Mouse (Mus musculus): ENCODE measurements around the gene Osbpl10. TPM values are rescaled to one million over a fixed set of nuclear protein-coding genes. Genes with fewer than 3 reads are reported as not detected.

Gene Osbpl10
- polyA plus RNA-seq, 1 experiment from 2014 or later = 0.11 TPM

DNA sequence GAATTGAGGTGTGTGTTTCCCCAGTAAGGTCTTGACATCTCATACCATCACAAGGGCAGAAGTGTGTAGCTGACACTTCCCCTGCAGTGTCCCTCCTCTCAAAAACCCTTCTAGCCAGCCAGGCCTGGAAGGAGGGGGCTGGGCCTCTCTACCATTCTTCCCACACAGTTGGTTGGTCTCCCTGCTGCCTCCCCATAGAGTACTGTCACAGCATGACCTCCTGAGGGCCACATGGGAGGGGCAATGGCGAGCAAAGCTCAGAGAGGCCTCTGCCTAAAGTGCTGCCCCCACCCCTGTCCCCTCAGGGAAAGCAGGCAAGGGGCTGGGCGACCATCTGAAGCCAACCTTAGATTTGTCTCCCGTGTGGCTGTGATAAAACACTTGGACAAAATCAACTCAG, 251.8 kb downstream of the Osbpl10 start:
- no peaks in the 10 kb centered on the region for H3K9me3 ChIP-seq (replicated peaks; ENCODE audit: control insufficient read depth, low read length)
- H3K27me3 ChIP-seq (ENCODE audit: control insufficient read depth, insufficient read depth, low read depth, low read length) = no peaks in the 10 kb centered on the region
- 32% methylated on average over 3 of the region's 3 CpGs for WGBS (ENCODE audit: insufficient replicate concordance)
- no peak for ATAC-seq (ENCODE audit: low read depth)
- H3K9ac ChIP-seq (ENCODE audit: low read depth, low read length) = no peak overlapping the region
- no peaks in the 10 kb centered on the region for H3K4me1 ChIP-seq (ENCODE audit: control insufficient read depth, low read depth, low read length)
- H3K4me2 ChIP-seq (ENCODE audit: low read depth, low read length) = no peak overlapping the region
- no peak overlapping the region for H3K4me3 ChIP-seq (ENCODE audit: low read depth, low read length)
- H3K27ac ChIP-seq (ENCODE audit: low read length) = no peak overlapping the region
- H3K36me3 ChIP-seq (ENCODE audit: control insufficient read depth, insufficient read depth) = no peaks in the 10 kb centered on the region

DNA sequence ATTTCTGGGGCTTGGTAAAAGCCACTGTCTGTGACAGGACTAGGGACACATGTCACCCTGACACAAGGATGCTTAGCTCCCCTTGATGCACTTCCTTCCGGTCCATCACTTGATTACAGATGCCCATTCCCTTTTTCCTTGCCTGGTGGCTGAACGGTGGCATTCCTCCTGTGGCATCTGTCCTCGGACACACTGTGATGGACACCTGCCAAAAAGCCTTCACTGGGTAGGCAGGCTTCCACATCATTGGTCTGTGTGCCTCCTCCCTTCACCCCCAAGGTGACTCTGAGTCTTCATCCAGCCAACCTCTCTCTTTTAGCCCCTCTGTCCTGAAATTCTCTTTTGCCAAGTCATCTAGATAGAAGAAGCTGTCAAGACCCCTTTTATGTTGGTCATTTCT, 253.1 kb downstream of the Osbpl10 start:
- Histone ChIP-seq H3K4me2 (ENCODE audit: low read depth, low read length) (no peak overlapping the region), H3K27me3 (ENCODE audit: control insufficient read depth, insufficient read depth, low read depth, low read length) (no peaks in the 10 kb centered on the region), H3K9ac (ENCODE audit: low read depth, low read length) (no peak overlapping the region), H3K4me1 (ENCODE audit: control insufficient read depth, low read depth, low read length) (no peaks in the 10 kb centered on the region), H3K36me3 (ENCODE audit: control insufficient read depth, insufficient read depth) (no peaks in the 10 kb centered on the region), H3K4me3 (ENCODE audit: low read depth, low read length) (no peak overlapping the region), H3K27ac (ENCODE audit: low read length) (no peak overlapping the region), H3K9me3 (replicated peaks; ENCODE audit: control insufficient read depth, low read length) (no peaks in the 10 kb centered on the region)
- 85% methylated on average over 3 of the region's 3 CpGs for WGBS (ENCODE audit: insufficient replicate concordance)
- no peak for ATAC-seq (ENCODE audit: low read depth)

- no peaks in the 10 kb centered on the region for H3K27me3 ChIP-seq (ENCODE audit: control insufficient read depth, insufficient read depth, low read depth, low read length)
- no peak overlapping the region for H3K27ac ChIP-seq (ENCODE audit: low read length)
- no peaks in the 10 kb centered on the region for H3K4me1 ChIP-seq (ENCODE audit: control insufficient read depth, low read depth, low read length)
- no peak overlapping the region for H3K4me3 ChIP-seq (ENCODE audit: low read depth, low read length)
- no peaks in the 10 kb centered on the region for H3K9me3 ChIP-seq (replicated peaks; ENCODE audit: control insufficient read depth, low read length)
- no peak overlapping the region for H3K4me2 ChIP-seq (ENCODE audit: low read depth, low read length)
- ATAC-seq (ENCODE audit: low read depth) = no peak
- WGBS (ENCODE audit: insufficient replicate concordance) = 80% methylated on average over 5 of the region's 5 CpGs
- H3K36me3 ChIP-seq (ENCODE audit: control insufficient read depth, insufficient read depth) = no peaks in the 10 kb centered on the region
- H3K9ac ChIP-seq (ENCODE audit: low read depth, low read length) = no peak overlapping the region
Measured at GRCm38 (mm10) chr9:115233721-115234120, 255.4 kb downstream of the Osbpl10 start.

DNA sequence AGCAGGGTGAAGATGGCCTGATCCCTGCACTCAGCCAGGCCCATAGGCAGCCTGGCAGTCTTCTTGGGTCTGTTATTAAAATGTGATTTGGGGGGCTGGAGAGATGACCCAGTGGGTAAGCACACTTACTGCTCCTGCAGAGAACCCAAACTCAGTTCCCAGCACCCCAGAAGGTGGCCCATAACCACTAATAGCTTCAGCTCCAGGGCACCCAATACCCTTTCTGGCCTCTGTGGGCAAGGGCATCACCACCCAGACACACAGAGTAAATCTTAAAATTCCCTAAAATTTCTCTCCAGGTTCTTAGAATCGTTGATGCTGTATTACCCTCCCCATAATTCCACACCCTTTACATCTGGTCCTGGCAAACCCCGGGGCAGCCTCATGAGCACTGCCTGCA, 256.2 kb downstream of the Osbpl10 start:
- Histone ChIP-seq H3K4me2 (ENCODE audit: low read depth, low read length) (no peak overlapping the region), H3K27ac (ENCODE audit: low read length) (no peak overlapping the region), H3K9ac (ENCODE audit: low read depth, low read length) (no peak overlapping the region), H3K36me3 (ENCODE audit: control insufficient read depth, insufficient read depth) (no peaks in the 10 kb centered on the region), H3K4me1 (ENCODE audit: control insufficient read depth, low read depth, low read length) (no peaks in the 10 kb centered on the region), H3K9me3 (replicated peaks; ENCODE audit: control insufficient read depth, low read length) (no peaks in the 10 kb centered on the region), H3K4me3 (ENCODE audit: low read depth, low read length) (no peak overlapping the region), H3K27me3 (ENCODE audit: control insufficient read depth, insufficient read depth, low read depth, low read length) (no peaks in the 10 kb centered on the region)
- 74% methylated on average over 2 of the region's 2 CpGs for WGBS (ENCODE audit: insufficient replicate concordance)
- no peak for ATAC-seq (ENCODE audit: low read depth)

- Histone ChIP-seq H3K4me3 (ENCODE audit: low read depth, low read length) (no peak overlapping the region), H3K27me3 (ENCODE audit: control insufficient read depth, insufficient read depth, low read depth, low read length) (no peaks in the 10 kb centered on the region), H3K4me2 (ENCODE audit: low read depth, low read length) (no peak overlapping the region), H3K36me3 (ENCODE audit: control insufficient read depth, insufficient read depth) (peaks cover 11% of the 10 kb centered on the region), H3K27ac (ENCODE audit: low read length) (no peak overlapping the region), H3K9me3 (replicated peaks; ENCODE audit: control insufficient read depth, low read length) (no peaks in the 10 kb centered on the region), H3K4me1 (ENCODE audit: control insufficient read depth, low read depth, low read length) (no peaks in the 10 kb centered on the region), H3K9ac (ENCODE audit: low read depth, low read length) (no peak overlapping the region)
- WGBS (ENCODE audit: insufficient replicate concordance) = 76% methylated on average over 8 of the region's 8 CpGs
- peak; percentile 39; the same call in 1 of the 2 replicates for ATAC-seq (ENCODE audit: low read depth)
Measured at GRCm38 (mm10) chr9:115236352-115236841, 258.0 kb downstream of the Osbpl10 start.

DNA sequence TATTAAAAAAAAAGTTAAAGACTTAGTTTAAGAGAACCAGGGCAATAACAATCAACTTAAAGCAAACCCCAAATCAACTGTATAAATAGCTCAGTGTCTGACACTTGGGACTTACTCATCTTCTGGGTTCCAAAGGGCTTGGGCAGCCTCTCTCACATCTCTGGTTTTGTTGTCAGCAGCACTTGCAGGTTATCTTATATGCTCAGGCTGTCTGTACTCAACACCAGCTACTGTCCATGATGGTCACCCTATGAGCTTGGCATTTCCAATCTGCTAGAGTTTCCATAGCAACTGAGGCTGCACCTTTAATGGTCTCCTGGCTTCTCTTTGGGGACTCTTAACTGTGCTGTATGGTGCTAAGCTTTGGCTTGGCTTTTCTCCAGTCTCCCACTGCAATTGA, 259.6 kb downstream of the Osbpl10 start:
- Histone ChIP-seq H3K9me3 (replicated peaks; ENCODE audit: control insufficient read depth, low read length) (no peaks in the 10 kb centered on the region), H3K27me3 (ENCODE audit: control insufficient read depth, insufficient read depth, low read depth, low read length) (no peaks in the 10 kb centered on the region), H3K4me2 (ENCODE audit: low read depth, low read length) (no peak overlapping the region), H3K4me3 (ENCODE audit: low read depth, low read length) (no peak overlapping the region), H3K9ac (ENCODE audit: low read depth, low read length) (no peak overlapping the region), H3K36me3 (ENCODE audit: control insufficient read depth, insufficient read depth) (peaks cover 22% of the 10 kb centered on the region), H3K27ac (ENCODE audit: low read length) (no peak overlapping the region), H3K4me1 (ENCODE audit: control insufficient read depth, low read depth, low read length) (no peaks in the 10 kb centered on the region)
- ATAC-seq (ENCODE audit: low read depth) = no peak

GRCm38 (mm10) chr9:115239861-115240260, 261.5 kb downstream of the Osbpl10 start:
- Histone ChIP-seq H3K36me3 (ENCODE audit: control insufficient read depth, insufficient read depth) (peaks cover 41% of the 10 kb centered on the region), H3K9me3 (replicated peaks; ENCODE audit: control insufficient read depth, low read length) (no peaks in the 10 kb centered on the region), H3K4me1 (ENCODE audit: control insufficient read depth, low read depth, low read length) (no peaks in the 10 kb centered on the region), H3K4me3 (ENCODE audit: low read depth, low read length) (no peak overlapping the region), H3K9ac (ENCODE audit: low read depth, low read length) (no peak overlapping the region), H3K4me2 (ENCODE audit: low read depth, low read length) (no peak overlapping the region), H3K27me3 (ENCODE audit: control insufficient read depth, insufficient read depth, low read depth, low read length) (no peaks in the 10 kb centered on the region), H3K27ac (ENCODE audit: low read length) (no peak overlapping the region)
- ATAC-seq (ENCODE audit: low read depth) = no peak
- 87% methylated on average over 5 of the region's 5 CpGs for WGBS (ENCODE audit: insufficient replicate concordance)

DNA sequence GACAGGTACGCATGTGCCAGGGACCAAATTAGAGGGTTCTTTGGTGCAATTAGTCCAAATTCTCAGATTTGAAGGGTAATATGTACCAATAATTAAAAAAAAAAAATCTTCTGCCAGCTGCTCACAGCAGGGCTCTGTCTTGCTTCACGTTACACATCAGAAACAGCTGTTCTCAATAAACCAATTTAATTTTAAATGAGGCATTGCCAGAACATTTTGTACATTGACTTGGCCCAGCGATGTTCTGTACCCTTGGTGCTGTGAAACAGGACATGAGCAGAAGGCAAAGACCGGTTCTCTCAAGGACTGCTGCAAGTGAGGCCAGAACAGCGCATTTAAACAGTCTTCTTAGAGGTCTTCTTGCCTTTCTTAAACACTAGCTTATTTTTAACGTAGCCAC, 265.3 kb downstream of the Osbpl10 start:
- no peak for ATAC-seq (ENCODE audit: low read depth)
- Histone ChIP-seq H3K36me3 (ENCODE audit: control insufficient read depth, insufficient read depth) (peaks cover 66% of the 10 kb centered on the region), H3K4me1 (ENCODE audit: control insufficient read depth, low read depth, low read length) (no peaks in the 10 kb centered on the region), H3K4me2 (ENCODE audit: low read depth, low read length) (no peak overlapping the region), H3K4me3 (ENCODE audit: low read depth, low read length) (no peak overlapping the region), H3K27ac (ENCODE audit: low read length) (no peak overlapping the region), H3K9ac (ENCODE audit: low read depth, low read length) (no peak overlapping the region), H3K9me3 (replicated peaks; ENCODE audit: control insufficient read depth, low read length) (no peaks in the 10 kb centered on the region), H3K27me3 (ENCODE audit: control insufficient read depth, insufficient read depth, low read depth, low read length) (no peaks in the 10 kb centered on the region)
- 91% methylated on average over 6 of the region's 6 CpGs for WGBS (ENCODE audit: insufficient replicate concordance)

GRCm38 (mm10) chr9:115245092-115245491, 266.7 kb downstream of the Osbpl10 start:
- ATAC-seq (ENCODE audit: low read depth) = no peak

More at GRCm38 (mm10) chr9:115245092-115245491, 266.7 kb downstream of the Osbpl10 start:
- Histone ChIP-seq H3K27me3 (ENCODE audit: control insufficient read depth, insufficient read depth, low read depth, low read length) (no peaks in the 10 kb centered on the region), H3K36me3 (ENCODE audit: control insufficient read depth, insufficient read depth) (peaks cover 73% of the 10 kb centered on the region), H3K27ac (ENCODE audit: low read length) (no peak overlapping the region), H3K4me3 (ENCODE audit: low read depth, low read length) (no peak overlapping the region), H3K4me1 (ENCODE audit: control insufficient read depth, low read depth, low read length) (peaks cover 11% of the 10 kb centered on the region), H3K9ac (ENCODE audit: low read depth, low read length) (no peak overlapping the region), H3K4me2 (ENCODE audit: low read depth, low read length) (no peak overlapping the region), H3K9me3 (replicated peaks; ENCODE audit: control insufficient read depth, low read length) (no peaks in the 10 kb centered on the region)
- 86% methylated on average over 6 of the region's 6 CpGs for WGBS (ENCODE audit: insufficient replicate concordance)
